Mouse (Mus musculus) limb, embryonic 14.5 days (tissue): ENCODE measurements around the gene Sec22c. TPM values are rescaled to one million over a fixed set of nuclear protein-coding genes. Genes with fewer than 3 reads are reported as not detected.

Experiments
- ATAC-seq: fragments of 200-750 bp; cut with Nextera tagmentation; 2 replicates; pipeline ENCODE4 v1.8.0; 2017; ENCODE audit warnings: low read depth, moderate number of reproducible peaks, moderate TSS enrichment; ENCODE audit not compliant: low FRiP score
- DNase-seq: peaks from one replicate; pipeline ENCODE4 v3.0.0-alpha.2; 2015; ENCODE audit warnings: low spot score
- H3K27ac ChIP-seq: fragments of 300-500 bp; sonication (generic); replicated peaks from 2 replicates; pipeline ENCODE4 v1.5.1; 2014; ENCODE audit warnings: low read depth, mild to moderate bottlenecking, low read length, moderate library complexity, mixed read lengths
- H3K27me3 ChIP-seq: fragments of 300-500 bp; sonication (generic); 2 replicates; pipeline ENCODE4 v1.6.1; 2014; ENCODE audit warnings: low read length, mixed read lengths; ENCODE audit not compliant: control insufficient read depth, insufficient read depth
- H3K36me3 ChIP-seq: fragments of 300-500 bp; sonication (generic); 2 replicates; pipeline ENCODE4 v1.6.1; 2014; ENCODE audit warnings: mild to moderate bottlenecking, low read length, moderate library complexity, mixed read lengths; ENCODE audit not compliant: control insufficient read depth, insufficient read depth
- H3K4me1 ChIP-seq: fragments of 300-500 bp; sonication (generic); 2 replicates; pipeline ENCODE4 v1.6.1; 2014; ENCODE audit warnings: antibody characterized with exemption, low read length, mixed read lengths; ENCODE audit not compliant: control insufficient read depth, insufficient read depth
- H3K4me2 ChIP-seq: fragments of 300-500 bp; sonication (generic); replicated peaks from 2 replicates; pipeline ENCODE4 v1.6.1; 2014; ENCODE audit warnings: low read depth, mild to moderate bottlenecking, low read length, moderate library complexity; ENCODE audit not compliant: severe bottlenecking
- H3K4me3 ChIP-seq: fragments of 300-500 bp; sonication (generic); replicated peaks from 2 replicates; pipeline ENCODE4 v1.5.1; 2014; ENCODE audit warnings: low read length
- H3K9ac ChIP-seq: fragments of 300-500 bp; sonication (generic); 2 replicates; pipeline ENCODE4 v1.6.1; 2014; ENCODE audit warnings: mild to moderate bottlenecking, low read depth, low read length, moderate library complexity; ENCODE audit not compliant: severe bottlenecking
- H3K9me3 ChIP-seq: fragments of 300-500 bp; sonication (generic); 2 replicates; pipeline ENCODE4 v1.6.1; 2016; ENCODE audit warnings: low read length; ENCODE audit not compliant: control insufficient read depth
- POLR2A ChIP-seq: fragments of 200-500 bp; IDR thresholded peaks from 2 replicates; pipeline ENCODE4 v1.8.0; 2012; ENCODE audit warnings: inconsistent platforms, mild to moderate bottlenecking, moderate library complexity, borderline replicate concordance; ENCODE audit not compliant: insufficient read depth, insufficient read length; ENCODE audit errors: extremely low read depth
- WGBS: fragments of 180-500 bp; shearing (Covaris S2); extraction: QIAGEN DNeasy Blood & Tissue Kit; methylation state at CpG from one replicate; pipeline ENCODE4 v1.1.7; 2014; 5-methylcytosine and 5-hydroxymethylcytosine counted together
- polyA plus RNA-seq, 2 experiments: library from polyadenylated mRNA; depleted of rRNA in 1 of 2; stranded (reverse) in 1 of 2; unstranded in 1 of 2; fragments of >200 nt; fragmentation: Nextera tagmentation in 1 of 2; extraction: Ambion mirVana in 1 of 2; gene quantifications; 2 replicates each; pipeline versions ENCODE4 v1.2.1 to v1.2.3; 2012 to 2014

Gene Sec22c
- polyA plus RNA-seq, 2 experiments, result 10.8 to 11.4 TPM

- ATAC-seq (no peak), DNase-seq (no peak)
- TF ChIP-seq POLR2A, result no peak
- no peaks in the 10 kb centered on the region for H3K4me1 ChIP-seq
- no peaks in the 10 kb centered on the region for H3K27me3 ChIP-seq
- H3K4me3 ChIP-seq, result no peak overlapping the region
- no peak overlapping the region for H3K9ac ChIP-seq
- no peak overlapping the region for H3K27ac ChIP-seq
- peaks cover 60% of the 10 kb centered on the region for H3K36me3 ChIP-seq
- no peak overlapping the region for H3K4me2 ChIP-seq
- H3K9me3 ChIP-seq, result no peaks in the 10 kb centered on the region
- WGBS, result 80% methylated on average over 15 of the region's 15 CpGs
Observed at GRCm38 (mm10) chr9:121690200-121690651, 15.1 kb downstream of the Sec22c start.

DNA sequence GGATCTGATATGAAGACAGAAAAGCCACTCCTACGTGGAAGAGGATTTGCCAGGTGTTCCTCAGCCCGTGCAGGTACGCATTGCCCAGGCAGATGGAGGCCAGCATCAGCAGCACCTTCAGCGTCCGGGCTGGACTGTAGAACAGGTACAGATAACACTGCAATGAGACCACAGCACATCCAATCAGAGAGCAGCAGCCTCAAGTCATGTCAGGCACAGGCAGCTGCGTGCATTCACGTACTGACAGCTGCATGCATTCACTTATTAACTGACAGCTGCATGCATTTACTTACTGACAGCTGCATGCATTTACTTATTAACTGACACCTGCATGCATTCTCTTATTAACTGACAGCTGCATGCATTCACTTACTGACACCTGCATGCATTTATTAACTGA lies 20.6 kb downstream of the Sec22c start:
- 75% methylated on average over 7 of the region's 7 CpGs for whole genome bisulfite sequencing
- no peaks in the 10 kb centered on the region for H3K4me1 ChIP-seq
- peaks cover 39% of the 10 kb centered on the region for H3K36me3 ChIP-seq
- H3K9ac ChIP-seq, result no peak overlapping the region
- no peak for TF ChIP-seq POLR2A
- H3K4me2 ChIP-seq, result no peak overlapping the region
- no peaks in the 10 kb centered on the region for H3K27me3 ChIP-seq
- DNase-seq (no peak), ATAC-seq (no peak)
- no peak overlapping the region for H3K4me3 ChIP-seq
- H3K27ac ChIP-seq, result no peak overlapping the region
- H3K9me3 ChIP-seq, result no peaks in the 10 kb centered on the region

DNA sequence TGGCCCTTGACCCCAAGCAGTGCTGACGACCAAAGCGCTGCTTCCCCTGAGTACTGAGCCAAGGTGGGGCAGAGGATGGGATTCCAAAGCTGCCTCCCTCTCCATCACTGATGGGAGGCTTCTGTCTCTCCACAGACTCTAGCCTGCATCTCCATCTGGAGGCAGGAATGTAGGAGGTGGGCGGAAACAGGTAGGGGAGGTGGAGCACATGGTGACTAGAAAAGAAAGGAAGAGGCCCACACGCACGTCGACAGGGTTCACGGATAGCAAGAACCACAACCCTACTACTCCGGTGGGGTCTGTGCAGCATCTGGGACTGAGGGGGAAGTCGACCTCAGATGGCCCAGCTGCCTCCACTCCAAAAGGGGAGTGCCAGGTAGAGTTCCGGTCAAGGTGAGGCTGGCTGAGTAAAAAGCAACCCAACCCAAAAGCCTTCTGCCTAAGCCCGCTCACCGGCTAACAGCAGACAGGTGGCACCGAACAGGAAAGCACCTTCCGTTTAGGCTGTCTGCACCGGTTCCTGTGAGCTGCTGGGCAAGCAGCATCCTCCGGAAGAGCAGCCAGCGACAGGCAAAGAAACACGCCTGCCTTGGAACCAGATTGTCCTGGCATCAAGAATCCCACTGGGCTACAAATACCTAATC lies 23.1 kb downstream of the Sec22c start:
- WGBS, result 70% methylated on average over 18 of the region's 18 CpGs
- TF ChIP-seq POLR2A, result no peak
- no peak overlapping the region for H3K27ac ChIP-seq
- DNase-seq, result no peak
- H3K4me1 ChIP-seq, result no peaks in the 10 kb centered on the region
- ATAC-seq, result no peak
- peaks cover 26% of the 10 kb centered on the region for H3K36me3 ChIP-seq
- H3K4me2 ChIP-seq, result no peak overlapping the region
- no peaks in the 10 kb centered on the region for H3K27me3 ChIP-seq
- no peak overlapping the region for H3K4me3 ChIP-seq
- H3K9ac ChIP-seq, result no peak overlapping the region
- no peaks in the 10 kb centered on the region for H3K9me3 ChIP-seq

DNA sequence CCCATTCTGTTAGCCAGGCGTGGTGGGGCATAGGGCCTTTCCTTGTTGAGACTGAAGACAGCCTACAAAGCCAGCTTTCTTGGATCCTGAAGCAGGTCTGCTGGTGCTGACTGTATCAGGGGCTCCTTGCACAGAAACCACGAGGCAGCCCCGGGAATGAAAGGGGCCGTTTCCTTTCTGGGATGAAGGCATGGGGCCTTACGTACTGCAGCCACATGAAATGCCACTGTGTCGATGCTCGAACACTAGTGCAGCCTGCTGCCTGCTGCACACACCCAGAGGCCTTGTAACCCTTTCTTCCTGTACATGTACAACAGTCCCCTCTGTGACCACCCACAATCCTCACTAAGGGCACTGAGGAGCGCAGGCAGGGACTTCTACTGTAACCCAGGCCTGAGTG lies 24.1 kb downstream of the Sec22c start:
- no peak overlapping the region for H3K4me3 ChIP-seq
- no peak for DNase-seq

GRCm38 (mm10) chr9:121679549-121679948 lies 25.7 kb downstream of the Sec22c start:
- no peaks in the 10 kb centered on the region for H3K9me3 ChIP-seq
- WGBS, result 18% methylated on average over 6 of the region's 6 CpGs
- TF ChIP-seq POLR2A, result no peak
- ATAC-seq (peak; percentile 74), DNase-seq (peak; percentile 74)
- H3K27me3 ChIP-seq, result no peaks in the 10 kb centered on the region
- no peak overlapping the region for H3K27ac ChIP-seq
- no peak overlapping the region for H3K4me3 ChIP-seq
- H3K4me1 ChIP-seq, result no peaks in the 10 kb centered on the region
- H3K9ac ChIP-seq, result no peak overlapping the region; the same call in 1 of the 2 replicates
- H3K4me2 ChIP-seq, result no peak overlapping the region
- H3K36me3 ChIP-seq, result peaks cover 11% of the 10 kb centered on the region

More for the DNA sequence above, 24.1 kb downstream of the Sec22c start:
- Histone ChIP-seq H3K4me1 (no peaks in the 10 kb centered on the region), H3K27me3 (no peaks in the 10 kb centered on the region), H3K36me3 (peaks cover 26% of the 10 kb centered on the region), H3K9me3 (no peaks in the 10 kb centered on the region), H3K9ac (no peak overlapping the region), H3K27ac (no peak overlapping the region), H3K4me2 (no peak overlapping the region)
- ATAC-seq, result no peak
- 58% methylated on average over 8 of the region's 8 CpGs for WGBS
- TF ChIP-seq POLR2A, result no peak
